Mouse (Mus musculus) ES-E14 (cell line): ENCODE results near the gene Znrd1.

Experiments
- CHD2 ChIP-seq: IDR thresholded peaks from 2 replicates; pipeline ENCODE4 v1.6.1; 2014; ENCODE audit warnings: mild to moderate bottlenecking, low read depth, low read length, inconsistent platforms
- HCFC1 ChIP-seq: IDR thresholded peaks from 2 replicates; pipeline ENCODE4 v1.6.1; 2012; ENCODE audit warnings: low read length, inconsistent platforms, borderline replicate concordance; ENCODE audit not compliant: insufficient read depth
- MAFK ChIP-seq: IDR thresholded peaks from 2 replicates; pipeline ENCODE4 v1.6.1; 2014; ENCODE audit warnings: mild to moderate bottlenecking, low read depth, low read length, inconsistent platforms; ENCODE audit not compliant: insufficient read depth
- ZNF384 ChIP-seq: IDR thresholded peaks from 2 replicates; pipeline ENCODE4 v1.6.1; 2012; ENCODE audit warnings: low read depth, low read length, inconsistent platforms

DNA sequence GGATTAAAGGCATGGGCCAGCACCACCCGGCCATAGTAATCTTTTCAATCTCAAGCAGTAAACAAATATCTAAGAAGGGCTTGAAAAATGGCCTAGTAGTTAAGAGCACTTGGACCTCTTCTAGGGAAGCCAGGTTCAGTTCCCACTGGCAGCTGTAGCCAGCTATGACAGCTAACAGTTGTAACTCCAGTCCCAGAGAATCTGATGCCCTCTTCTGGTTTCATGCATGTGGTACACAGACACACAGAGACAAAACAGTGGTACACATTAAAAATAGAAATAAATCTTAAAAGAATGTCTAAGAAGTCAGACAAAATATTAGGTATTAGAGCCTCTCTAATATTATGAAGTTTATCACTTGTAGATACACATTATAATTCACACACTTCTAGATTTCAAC, 2.8 kb upstream of the Znrd1 start:
- no peak for TF ChIP-seq MAFK
- TF ChIP-seq ZNF384: no peak
- no peak for TF ChIP-seq CHD2
- no peak for TF ChIP-seq HCFC1
